Mouse (Mus musculus): ENCODE measurements at regions not wholly inside any gene's neighbourhood (a gene's known extent, or its start where the extent isn't known, plus 50 kb on each side); places are given as distances from the start of the nearest gene placed in this dataset.

- H3K27me3 ChIP-seq (replicated peaks; ENCODE audit: control insufficient read depth, insufficient read depth, low read length) = no peaks in the 10 kb centered on the region
- H3K4me3 ChIP-seq (ENCODE audit: low read depth, low read length) = no peak overlapping the region
- H3K36me3 ChIP-seq (ENCODE audit: control insufficient read depth, insufficient read depth, low read length) = no peaks in the 10 kb centered on the region
- no peak overlapping the region for H3K9ac ChIP-seq (ENCODE audit: low read length)
- H3K4me2 ChIP-seq (ENCODE audit: low read length) = no peak overlapping the region
- H3K27ac ChIP-seq (ENCODE audit: low read depth, low read length) = no peak overlapping the region
- no peak for DNase-seq (ENCODE audit: low spot score)
- no peak for ATAC-seq
- H3K4me1 ChIP-seq (ENCODE audit: control insufficient read depth, insufficient read depth, low read length) = peaks cover 2% of the 10 kb centered on the region; the same call in 1 of the 2 replicates
- H3K9me3 ChIP-seq (replicated peaks; ENCODE audit: control insufficient read depth, low read length) = no peaks in the 10 kb centered on the region
- 93% methylated on average over 11 of the region's 11 CpGs for WGBS
Observed at GRCm38 (mm10) chr5:64602996-64603755, 200.0 kb upstream of the Klf3 start.

GRCm38 (mm10) chr5:64605171-64605570, 198.0 kb upstream of the Klf3 start:
- no peak overlapping the region for H3K4me2 ChIP-seq (ENCODE audit: low read length)
- ATAC-seq = no peak

GRCm38 (mm10) chr5:64605991-64606390, 197.2 kb upstream of the Klf3 start:
- Histone ChIP-seq H3K27me3 (replicated peaks; ENCODE audit: control insufficient read depth, insufficient read depth, low read length) (no peaks in the 10 kb centered on the region), H3K9me3 (replicated peaks; ENCODE audit: control insufficient read depth, low read length) (no peaks in the 10 kb centered on the region), H3K9ac (ENCODE audit: low read length) (no peak overlapping the region), H3K27ac (ENCODE audit: low read depth, low read length) (no peak overlapping the region), H3K36me3 (ENCODE audit: control insufficient read depth, insufficient read depth, low read length) (no peaks in the 10 kb centered on the region), H3K4me3 (ENCODE audit: low read depth, low read length) (no peak overlapping the region), H3K4me1 (ENCODE audit: control insufficient read depth, insufficient read depth, low read length) (peaks cover 9% of the 10 kb centered on the region; the same call in 1 of the 2 replicates), H3K4me2 (ENCODE audit: low read length) (no peak overlapping the region)
- WGBS = 73% methylated on average over 5 of the region's 5 CpGs
- ATAC-seq = no peak
- DNase-seq (ENCODE audit: low spot score) = no peak

More at GRCm38 (mm10) chr5:64605171-64605570, 198.0 kb upstream of the Klf3 start:
- Histone ChIP-seq H3K4me3 (ENCODE audit: low read depth, low read length) (no peak overlapping the region), H3K27ac (ENCODE audit: low read depth, low read length) (no peak overlapping the region), H3K27me3 (replicated peaks; ENCODE audit: control insufficient read depth, insufficient read depth, low read length) (no peaks in the 10 kb centered on the region), H3K36me3 (ENCODE audit: control insufficient read depth, insufficient read depth, low read length) (no peaks in the 10 kb centered on the region), H3K9ac (ENCODE audit: low read length) (no peak overlapping the region), H3K9me3 (replicated peaks; ENCODE audit: control insufficient read depth, low read length) (no peaks in the 10 kb centered on the region), H3K4me1 (ENCODE audit: control insufficient read depth, insufficient read depth, low read length) (peaks cover 3% of the 10 kb centered on the region; the same call in 1 of the 2 replicates)
- no peak for DNase-seq (ENCODE audit: low spot score)

GRCm38 (mm10) chr5:64609378-64610087, 193.7 kb upstream of the Klf3 start:
- no peak overlapping the region for H3K4me2 ChIP-seq (ENCODE audit: low read length)
- ATAC-seq (no peak), DNase-seq (ENCODE audit: low spot score) (no peak)
- H3K4me3 ChIP-seq (ENCODE audit: low read depth, low read length) = no peak overlapping the region
- no peaks in the 10 kb centered on the region for H3K27me3 ChIP-seq (replicated peaks; ENCODE audit: control insufficient read depth, insufficient read depth, low read length)
- H3K4me1 ChIP-seq (ENCODE audit: control insufficient read depth, insufficient read depth, low read length) = peaks cover 9% of the 10 kb centered on the region; the same call in 1 of the 2 replicates
- H3K27ac ChIP-seq (ENCODE audit: low read depth, low read length) = no peak overlapping the region
- no peaks in the 10 kb centered on the region for H3K9me3 ChIP-seq (replicated peaks; ENCODE audit: control insufficient read depth, low read length)
- H3K36me3 ChIP-seq (ENCODE audit: control insufficient read depth, insufficient read depth, low read length) = no peaks in the 10 kb centered on the region
- WGBS = 88% methylated on average over 3 of the region's 3 CpGs
- no peak overlapping the region for H3K9ac ChIP-seq (ENCODE audit: low read length)

- H3K36me3 ChIP-seq (ENCODE audit: control insufficient read depth, insufficient read depth, low read length) = no peaks in the 10 kb centered on the region
- peaks cover 9% of the 10 kb centered on the region; the same call in 1 of the 2 replicates for H3K4me1 ChIP-seq (ENCODE audit: control insufficient read depth, insufficient read depth, low read length)
- no peaks in the 10 kb centered on the region for H3K9me3 ChIP-seq (replicated peaks; ENCODE audit: control insufficient read depth, low read length)
- 8% methylated on average over 3 of the region's 3 CpGs for WGBS
- DNase-seq (ENCODE audit: low spot score) (no peak), ATAC-seq (0 out of 2 replicates have a peak, but pooled peaks have one; percentile 7)
- H3K4me3 ChIP-seq (ENCODE audit: low read depth, low read length) = no peak overlapping the region
- H3K9ac ChIP-seq (ENCODE audit: low read length) = no peak overlapping the region
- no peak overlapping the region for H3K27ac ChIP-seq (ENCODE audit: low read depth, low read length)
- H3K4me2 ChIP-seq (ENCODE audit: low read length) = no peak overlapping the region
- H3K27me3 ChIP-seq (replicated peaks; ENCODE audit: control insufficient read depth, insufficient read depth, low read length) = no peaks in the 10 kb centered on the region
Observed at GRCm38 (mm10) chr5:64610146-64610545, 193.0 kb upstream of the Klf3 start.

- DNase-seq (ENCODE audit: low spot score) = peak; percentile 68
- Histone ChIP-seq H3K4me2 (ENCODE audit: low read length) (no peak overlapping the region; the same call in 1 of the 2 replicates), H3K27me3 (replicated peaks; ENCODE audit: control insufficient read depth, insufficient read depth, low read length) (no peaks in the 10 kb centered on the region), H3K9me3 (replicated peaks; ENCODE audit: control insufficient read depth, low read length) (no peaks in the 10 kb centered on the region), H3K4me3 (ENCODE audit: low read depth, low read length) (no peak overlapping the region), H3K4me1 (ENCODE audit: control insufficient read depth, insufficient read depth, low read length) (peaks cover 9% of the 10 kb centered on the region; the same call in 1 of the 2 replicates), H3K36me3 (ENCODE audit: control insufficient read depth, insufficient read depth, low read length) (no peaks in the 10 kb centered on the region), H3K27ac (ENCODE audit: low read depth, low read length) (no peak overlapping the region), H3K9ac (ENCODE audit: low read length) (no peak overlapping the region)
- ATAC-seq = peak; percentile 88
- WGBS = 9% methylated on average over 11 of the region's 13 CpGs
Observed at GRCm38 (mm10) chr5:64610562-64611405, 192.4 kb upstream of the Klf3 start.

DNA sequence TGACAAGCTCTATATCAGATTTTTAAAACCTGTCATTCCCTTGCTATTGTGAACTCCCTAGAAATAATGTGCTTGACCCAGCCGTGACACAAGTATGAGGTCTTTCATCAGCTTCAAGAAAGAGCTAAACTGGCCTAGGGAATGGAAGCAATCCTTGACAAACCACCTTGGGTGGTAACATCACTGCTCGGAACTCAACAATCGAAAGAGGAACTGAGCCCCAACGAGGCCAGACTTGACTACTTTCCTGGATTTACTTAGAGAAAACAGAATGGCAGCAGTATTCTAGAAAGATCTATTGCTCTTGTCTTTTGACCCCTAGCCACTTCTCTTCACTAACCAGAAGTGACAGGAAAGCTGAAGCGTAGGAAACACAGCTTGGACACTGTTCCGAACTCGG, 191.2 kb upstream of the Klf3 start:
- ATAC-seq (no peak), DNase-seq (ENCODE audit: low spot score) (no peak)
- Histone ChIP-seq H3K9me3 (replicated peaks; ENCODE audit: control insufficient read depth, low read length) (no peaks in the 10 kb centered on the region), H3K4me2 (ENCODE audit: low read length) (no peak overlapping the region), H3K36me3 (ENCODE audit: control insufficient read depth, insufficient read depth, low read length) (no peaks in the 10 kb centered on the region), H3K27me3 (replicated peaks; ENCODE audit: control insufficient read depth, insufficient read depth, low read length) (no peaks in the 10 kb centered on the region), H3K4me1 (ENCODE audit: control insufficient read depth, insufficient read depth, low read length) (peaks cover 9% of the 10 kb centered on the region; the same call in 1 of the 2 replicates), H3K4me3 (ENCODE audit: low read depth, low read length) (no peak overlapping the region), H3K27ac (ENCODE audit: low read depth, low read length) (no peak overlapping the region), H3K9ac (ENCODE audit: low read length) (no peak overlapping the region)
- WGBS = 93% methylated on average over 7 of the region's 7 CpGs

- ATAC-seq (no peak), DNase-seq (ENCODE audit: low spot score) (no peak)
- WGBS = 97% methylated on average over 3 of the region's 3 CpGs
- H3K9ac ChIP-seq (ENCODE audit: low read length) = no peak overlapping the region
- H3K27ac ChIP-seq (ENCODE audit: low read depth, low read length) = no peak overlapping the region
- H3K9me3 ChIP-seq (replicated peaks; ENCODE audit: control insufficient read depth, low read length) = no peaks in the 10 kb centered on the region
- H3K36me3 ChIP-seq (ENCODE audit: control insufficient read depth, insufficient read depth, low read length) = no peaks in the 10 kb centered on the region
- H3K4me2 ChIP-seq (ENCODE audit: low read length) = no peak overlapping the region
- no peak overlapping the region for H3K4me3 ChIP-seq (ENCODE audit: low read depth, low read length)
- H3K4me1 ChIP-seq (ENCODE audit: control insufficient read depth, insufficient read depth, low read length) = peaks cover 9% of the 10 kb centered on the region; the same call in 1 of the 2 replicates
- no peaks in the 10 kb centered on the region for H3K27me3 ChIP-seq (replicated peaks; ENCODE audit: control insufficient read depth, insufficient read depth, low read length)
Observed at GRCm38 (mm10) chr5:64613696-64614095, 189.5 kb upstream of the Klf3 start.

Data from forebrain, embryonic 14.5 days (tissue).